Mouse (Mus musculus) kidney, adult 2 months (tissue): ENCODE measurements around the gene Evi5. TPM values are rescaled to one million over a fixed set of nuclear protein-coding genes. Genes with fewer than 3 reads are reported as not detected.

Experiments used
- DNase-seq: peaks from one replicate; pipeline ENCODE4 v3.0.0; 2021
- H3K27ac ChIP-seq: fragments of 200-500 bp; 2 replicates; pipeline ENCODE4 v1.5.1; 2012; ENCODE audit warnings: low read depth, low read length, control low read depth, inconsistent platforms; ENCODE audit not compliant: insufficient read depth
- H3K27me3 ChIP-seq: fragments of 200-500 bp; replicated peaks from 2 replicates; pipeline ENCODE4 v1.6.1; 2012; ENCODE audit warnings: mild to moderate bottlenecking, moderate library complexity, low read length, inconsistent platforms; ENCODE audit not compliant: control insufficient read depth, insufficient read depth
- H3K36me3 ChIP-seq: fragments of 200-500 bp; 2 replicates; pipeline ENCODE4 v1.6.1; 2012; ENCODE audit warnings: mild to moderate bottlenecking, moderate library complexity, low read length, inconsistent platforms; ENCODE audit not compliant: control insufficient read depth, insufficient read depth
- H3K4me1 ChIP-seq: fragments of 200-500 bp; 2 replicates; pipeline ENCODE4 v1.6.1; 2011; ENCODE audit warnings: low read length; ENCODE audit not compliant: control insufficient read depth, insufficient read depth
- H3K4me3 ChIP-seq: fragments of 200-500 bp; 2 replicates; pipeline ENCODE4 v1.5.1; 2011; ENCODE audit warnings: mild to moderate bottlenecking, low read depth, low read length, control low read depth; ENCODE audit not compliant: insufficient read depth
- CTCF ChIP-seq: fragments of 200-500 bp; conservative IDR thresholded peaks from 2 replicates; pipeline ENCODE4 v1.5.1; 2011; ENCODE audit warnings: low read depth, mild to moderate bottlenecking, control low read depth, low read length, moderate library complexity, mixed read lengths; ENCODE audit not compliant: insufficient read depth, insufficient read length
- POLR2A ChIP-seq: fragments of 200-500 bp; IDR thresholded peaks from one replicate; pipeline ENCODE4 v1.6.1; 2011; ENCODE audit warnings: low read depth, low read length, control low read depth
- WGBS: fragments of 180-500 bp; shearing (Covaris S2); methylation state at CpG from one replicate; pipeline ENCODE4 v1.1.7; 2018; 5-methylcytosine and 5-hydroxymethylcytosine counted together
- polyA plus RNA-seq: library from polyadenylated mRNA; depleted of rRNA; stranded (reverse); fragments of >200 nt; gene quantifications from 2 replicates; pipeline ENCODE4 v1.2.3, GENCODE M21; 2012

Evi5 gene
- polyA plus RNA-seq, 1 experiment: 39.0 TPM

DNA sequence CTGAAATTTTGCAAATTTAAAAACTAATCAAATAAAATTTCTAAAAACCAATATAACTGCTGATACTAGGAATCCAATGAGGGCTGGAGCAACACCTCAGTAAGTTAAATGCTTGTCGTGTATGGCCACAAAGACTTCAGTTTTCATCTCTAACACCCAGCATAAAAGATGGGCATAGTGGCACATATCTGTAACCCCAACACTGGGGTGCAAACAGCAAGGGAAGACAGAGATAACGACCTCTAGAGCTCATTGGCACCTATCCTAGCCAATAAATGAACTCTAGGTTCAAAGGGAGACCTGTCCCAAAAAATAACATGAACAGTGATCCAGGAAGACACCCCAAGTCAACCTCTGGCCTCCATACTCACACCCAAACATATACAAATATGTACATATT, 82.9 kb downstream of the Evi5 start:
- TF ChIP-seq CTCF: no peak
- no peak for TF ChIP-seq POLR2A
- no peaks in the 10 kb centered on the region for H3K27me3 ChIP-seq
- 78% methylated on average over 2 of the region's 2 CpGs for WGBS
- H3K4me1 ChIP-seq: peaks cover 9% of the 10 kb centered on the region; the same call in 1 of the 2 replicates
- H3K27ac ChIP-seq: no peak overlapping the region
- no peak overlapping the region for H3K4me3 ChIP-seq
- H3K36me3 ChIP-seq: peaks cover 8% of the 10 kb centered on the region
- no peak for DNase-seq

DNA sequence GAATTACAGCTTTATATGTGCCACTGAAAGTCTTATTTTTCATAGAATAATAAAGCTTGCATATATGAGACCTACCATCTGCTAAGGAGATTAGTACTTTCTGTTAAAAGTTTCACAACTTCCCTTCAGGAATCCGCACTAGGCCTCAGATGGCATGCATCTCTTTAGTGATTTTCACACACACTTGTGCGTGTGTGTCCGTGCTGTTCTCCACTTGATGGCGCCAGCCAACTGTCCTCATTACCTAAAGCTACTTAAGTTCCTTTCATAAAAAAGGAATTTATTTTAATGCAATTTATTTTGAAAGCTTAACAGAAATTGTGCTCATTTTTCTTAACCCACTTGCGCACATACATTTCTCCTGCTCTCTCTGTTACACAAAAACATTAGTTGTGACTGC, 85.4 kb downstream of the Evi5 start:
- H3K36me3 ChIP-seq: peaks cover 4% of the 10 kb centered on the region; the same call in 1 of the 2 replicates
- whole genome bisulfite sequencing: 70% methylated on average over 5 of the region's 5 CpGs
- H3K27me3 ChIP-seq: no peaks in the 10 kb centered on the region
- H3K27ac ChIP-seq: no peak overlapping the region
- H3K4me3 ChIP-seq: no peak overlapping the region
- peaks cover 9% of the 10 kb centered on the region; the same call in 1 of the 2 replicates for H3K4me1 ChIP-seq
- DNase-seq: peak; percentile 17
- TF ChIP-seq POLR2A: no peak
- TF ChIP-seq CTCF: peak; percentile 64

DNA sequence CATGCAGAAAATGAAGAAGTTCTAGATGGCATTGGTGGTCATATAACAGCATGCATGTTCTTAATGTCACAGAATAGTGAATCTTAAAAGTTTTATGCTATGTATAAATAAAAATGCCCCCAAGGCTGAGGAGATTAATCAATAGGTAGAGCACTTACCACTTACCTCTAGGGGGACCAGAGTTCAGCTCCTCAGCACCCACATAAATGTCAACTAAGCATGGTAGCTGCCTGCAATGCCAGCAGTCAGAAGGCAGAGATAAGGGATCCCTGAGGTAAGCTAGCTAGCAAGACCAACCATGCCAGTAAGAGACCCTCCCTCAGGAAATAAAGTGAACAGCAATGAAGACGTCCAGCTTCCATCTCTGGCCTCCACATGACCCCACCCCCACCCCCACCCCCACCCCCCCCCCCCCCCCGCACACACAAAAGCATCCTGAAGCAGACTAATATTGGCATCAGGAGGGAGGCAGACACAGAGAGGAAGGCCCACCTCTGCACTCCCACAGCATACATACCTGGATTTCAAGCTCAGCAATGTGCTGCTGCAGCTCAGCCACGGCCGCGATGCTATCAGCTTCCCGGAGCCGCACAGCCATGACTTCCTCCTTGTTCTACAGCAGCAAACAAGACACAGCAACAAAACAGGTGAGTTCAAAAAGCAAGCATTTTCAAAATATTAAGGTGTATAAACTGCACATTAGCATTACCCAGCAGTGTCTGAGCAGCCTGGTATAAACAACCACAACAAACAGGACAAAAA, 87.0 kb downstream of the Evi5 start:
- Histone ChIP-seq H3K27me3 (no peaks in the 10 kb centered on the region), H3K4me3 (no peak overlapping the region), H3K27ac (no peak overlapping the region), H3K4me1 (peaks cover 4% of the 10 kb centered on the region; the same call in 1 of the 2 replicates), H3K36me3 (peaks cover 4% of the 10 kb centered on the region; the same call in 1 of the 2 replicates)
- 86% methylated on average over 7 of the region's 7 CpGs for WGBS
- DNase-seq: no peak
- TF ChIP-seq CTCF (no peak), POLR2A (no peak)

DNA sequence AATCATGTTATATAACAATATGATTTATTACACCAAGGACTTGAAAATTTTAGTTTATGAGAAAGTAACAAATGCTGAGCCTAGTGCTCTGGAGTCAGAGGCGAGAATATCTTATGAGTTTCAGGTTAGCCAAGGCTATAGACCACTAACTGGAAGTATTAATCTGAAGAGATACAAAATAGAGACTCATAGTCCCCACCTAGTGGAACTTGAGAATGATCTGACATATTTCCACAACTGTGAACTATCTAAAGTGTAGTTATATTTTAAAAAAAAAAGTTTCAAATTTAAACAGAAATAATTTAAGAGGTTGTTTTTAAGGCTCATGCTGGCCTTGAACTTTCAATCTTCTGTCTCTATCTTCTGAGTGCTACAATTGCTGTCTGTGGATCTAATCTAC, 92.5 kb downstream of the Evi5 start:
- H3K27ac ChIP-seq: no peak overlapping the region
- no peak overlapping the region for H3K4me3 ChIP-seq
- WGBS: 93% methylated on average over 1 of the region's 1 CpGs
- H3K36me3 ChIP-seq: no peaks in the 10 kb centered on the region; the same call in 1 of the 2 replicates
- no peaks in the 10 kb centered on the region for H3K27me3 ChIP-seq
- peaks cover 4% of the 10 kb centered on the region; the same call in 1 of the 2 replicates for H3K4me1 ChIP-seq
- TF ChIP-seq POLR2A: no peak
- no peak for TF ChIP-seq CTCF
- no peak for DNase-seq

DNA sequence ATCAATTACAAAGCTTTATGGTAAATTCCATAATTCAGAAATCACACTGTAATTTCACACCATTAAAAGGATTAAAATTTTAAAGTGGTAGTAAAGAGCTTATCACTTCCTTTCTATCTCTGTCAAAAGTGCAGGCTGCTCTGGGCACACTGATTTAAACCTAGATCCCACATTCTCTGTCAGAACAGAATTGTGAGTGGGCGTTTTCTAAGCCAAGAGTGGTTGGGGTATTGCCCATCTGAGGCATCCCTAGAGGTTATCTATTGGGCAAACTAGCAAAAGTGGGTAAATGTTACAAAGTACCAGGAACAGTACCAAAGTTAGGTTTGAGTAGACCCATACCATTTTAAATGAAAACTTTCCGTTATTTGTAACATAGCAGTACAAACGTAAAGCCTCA, 96.1 kb downstream of the Evi5 start:
- no peaks in the 10 kb centered on the region for H3K27me3 ChIP-seq
- H3K4me1 ChIP-seq: peaks cover 4% of the 10 kb centered on the region; the same call in 1 of the 2 replicates
- no peak overlapping the region for H3K4me3 ChIP-seq
- no peak overlapping the region for H3K27ac ChIP-seq
- TF ChIP-seq POLR2A (no peak), CTCF (no peak)
- peaks cover 1% of the 10 kb centered on the region; the same call in 1 of the 2 replicates for H3K36me3 ChIP-seq
- 94% methylated on average over 3 of the region's 3 CpGs for WGBS
- DNase-seq: no peak

DNA sequence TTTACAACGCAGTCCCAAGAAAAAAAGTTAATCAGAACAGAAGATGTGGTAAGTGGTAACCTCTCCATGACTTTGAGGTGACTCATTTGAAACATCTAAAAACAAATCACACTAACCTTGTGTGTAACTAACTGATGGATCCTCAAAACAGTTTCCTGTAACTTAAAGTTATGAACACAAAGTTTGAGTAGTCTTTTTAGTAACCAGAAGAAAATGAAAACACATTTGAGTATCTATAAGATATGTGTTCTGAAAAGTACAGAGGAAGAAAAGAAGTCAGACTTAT, 97.4 kb downstream of the Evi5 start:
- no peak for DNase-seq
- H3K4me3 ChIP-seq: no peak overlapping the region
- H3K36me3 ChIP-seq: peaks cover 1% of the 10 kb centered on the region; the same call in 1 of the 2 replicates
- 43% methylated on average over 1 of the region's 1 CpGs for WGBS
- no peaks in the 10 kb centered on the region for H3K27me3 ChIP-seq
- H3K27ac ChIP-seq: no peak overlapping the region
- peaks cover 4% of the 10 kb centered on the region; the same call in 1 of the 2 replicates for H3K4me1 ChIP-seq
- no peak for TF ChIP-seq CTCF
- no peak for TF ChIP-seq POLR2A

DNA sequence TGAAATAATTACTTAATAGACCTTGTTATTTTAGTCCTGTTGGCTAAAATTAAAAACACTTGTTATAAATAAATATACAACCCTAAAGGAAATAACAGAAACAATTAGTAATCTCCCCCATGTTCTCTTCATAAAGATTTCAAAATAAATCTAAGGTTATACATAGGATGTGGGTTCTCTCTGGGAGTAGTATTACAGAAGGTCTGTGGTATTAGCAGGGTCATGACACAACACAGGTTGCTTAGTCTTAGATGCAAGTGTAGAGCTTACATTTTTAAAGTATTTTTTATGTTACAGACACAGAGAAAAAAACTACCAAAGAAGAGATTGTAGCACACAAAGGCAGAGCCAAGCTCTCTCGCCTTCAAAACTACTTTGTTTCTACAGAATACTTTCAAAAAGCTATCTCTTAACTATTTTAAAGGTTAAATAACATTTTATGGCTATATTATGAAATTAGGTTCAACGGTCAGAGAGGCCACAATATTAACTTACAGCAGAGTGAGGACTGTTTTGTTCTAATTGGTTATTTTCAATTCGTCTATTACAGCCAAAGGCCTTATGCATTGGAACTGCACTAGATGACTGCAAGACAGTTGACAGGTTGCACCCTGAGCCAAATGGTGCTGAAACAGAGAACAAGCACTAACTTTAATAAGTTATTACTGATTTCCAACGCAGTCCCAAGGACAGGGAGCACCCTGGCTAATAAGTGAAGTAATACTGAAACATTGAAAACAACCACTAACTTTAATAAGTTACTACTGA, 97.9 kb downstream of the Evi5 start:
- H3K27ac ChIP-seq: no peak overlapping the region
- peaks cover 1% of the 10 kb centered on the region; the same call in 1 of the 2 replicates for H3K36me3 ChIP-seq
- H3K27me3 ChIP-seq: no peaks in the 10 kb centered on the region
- H3K4me1 ChIP-seq: peaks cover 4% of the 10 kb centered on the region; the same call in 1 of the 2 replicates
- no peak overlapping the region for H3K4me3 ChIP-seq
- DNase-seq: peak; percentile 69
- no peak for TF ChIP-seq CTCF
- no peak for TF ChIP-seq POLR2A
- 52% methylated on average over 4 of the region's 4 CpGs for WGBS
